Mouse (Mus musculus): ENCODE measurements around the gene Tecpr2.

DNA sequence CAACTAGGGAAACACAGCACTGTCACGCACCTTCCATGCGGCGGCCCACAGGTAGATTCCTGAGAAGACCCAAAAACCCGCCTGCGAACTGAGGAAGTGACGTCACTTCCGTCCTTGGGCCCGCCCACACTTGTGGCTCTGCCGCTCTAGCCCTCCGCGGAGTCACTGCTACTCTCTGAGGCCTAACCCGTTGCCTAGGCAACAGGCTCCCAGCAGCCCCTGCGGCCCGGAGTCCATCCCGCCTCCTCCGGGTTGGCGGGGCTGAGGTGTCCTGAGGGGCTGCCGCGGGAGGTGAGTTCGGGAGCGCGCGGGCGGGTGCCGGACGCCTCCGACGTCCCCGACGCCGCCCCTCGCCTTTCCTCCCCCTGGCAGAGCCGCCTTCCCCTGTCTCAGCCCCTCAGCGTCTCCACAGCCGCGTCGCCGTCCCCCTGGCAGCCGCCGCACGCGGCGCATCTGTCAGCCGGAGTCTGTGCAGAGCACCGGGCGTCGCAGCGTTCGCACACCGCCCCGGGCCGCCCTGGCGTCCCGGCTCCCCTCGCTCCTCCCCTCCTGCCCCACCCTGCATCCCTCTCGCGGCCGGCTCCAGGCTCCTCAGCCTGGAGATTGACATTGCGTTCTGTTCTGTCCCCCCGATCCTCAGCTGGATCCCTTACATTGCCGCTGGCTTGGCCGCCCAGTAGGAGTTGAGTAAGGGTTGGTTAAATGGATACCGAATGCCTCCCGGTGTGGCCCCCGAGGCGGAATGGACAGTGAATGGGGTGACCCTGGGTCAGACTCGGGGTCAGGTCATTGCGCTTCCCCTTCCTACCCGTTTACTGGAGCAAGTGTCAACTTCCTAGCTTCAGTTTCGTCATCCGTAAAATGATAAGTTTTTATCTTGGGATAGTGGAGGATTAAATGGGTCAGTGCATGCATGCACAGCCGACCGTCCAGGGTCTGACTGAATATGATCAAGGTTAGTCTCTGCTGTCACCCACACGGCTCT, at the start of gene Tecpr2, which contains the start of gene Cinp:
- TF ChIP-seq CTCF (IDR thresholded peaks at IDR 0.05; ENCODE audit: control insufficient read depth, insufficient read depth, low read length) (no peak; the same call in 1 of the 2 replicates), POLR2A (IDR thresholded peaks at IDR 0.05; ENCODE audit: borderline replicate concordance, control insufficient read depth, low read depth, low read length) (peak; percentile 42; the same call in 1 of the 2 replicates)
